Mouse (Mus musculus) fibroblast of lung, adult 2 months (primary cell): ENCODE measurements at regions not wholly inside any gene's neighbourhood (a gene's known extent, or its start where the extent isn't known, plus 50 kb on each side); places are given as distances from the start of the nearest gene placed in this dataset.
"Not testable (repeated sequence)": the region's sequence is repeated elsewhere in the genome, so short reads cannot be mapped to it uniquely, and the experiment has no call there.

ENCODE experiments used
- DNase-seq: peaks from one replicate; pipeline ENCODE4 v3.0.0-alpha.2; 2011; ENCODE audit warnings: low read depth

DNA sequence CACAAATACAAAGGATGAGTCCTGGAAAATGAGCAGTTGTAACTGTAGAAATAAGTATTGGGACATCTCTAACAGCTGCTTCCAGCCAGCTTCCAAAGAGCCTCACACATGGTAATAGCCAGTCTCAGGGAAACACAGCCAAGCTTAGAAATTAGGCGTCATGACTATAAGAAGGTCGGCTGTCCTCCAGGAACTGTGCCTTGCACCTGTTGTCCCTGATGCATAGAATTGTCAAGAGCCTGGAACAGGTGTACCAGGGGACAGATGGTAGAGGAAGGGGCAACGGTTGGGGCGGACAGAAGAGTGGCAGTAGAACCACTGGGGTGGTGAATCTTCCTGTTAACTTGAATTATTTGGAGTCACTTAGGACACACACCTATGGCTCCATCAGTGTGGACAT lies 162.1 kb downstream of the Trib2 start:
- DNase-seq = no peak

DNA sequence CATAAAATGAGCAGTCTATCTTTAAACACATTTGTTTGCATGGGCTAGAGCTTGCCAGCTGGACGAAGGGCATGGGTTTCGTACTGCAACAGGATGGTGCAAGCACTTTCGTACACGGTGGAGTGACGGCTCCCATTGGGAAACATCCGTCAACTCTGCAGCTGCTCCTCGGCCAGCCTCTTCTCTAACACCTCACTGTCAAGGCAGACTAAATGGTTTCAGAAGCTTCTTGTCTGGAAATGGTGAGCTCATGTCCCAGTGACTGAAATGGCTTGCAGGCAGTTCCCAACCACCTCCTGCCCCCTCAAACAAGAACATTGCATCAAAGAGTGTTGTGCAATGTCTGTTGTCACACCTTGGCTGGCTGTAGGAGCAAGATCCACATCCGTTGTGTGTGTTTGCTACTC lies 163.4 kb downstream of the Trib2 start:
- peak; percentile 48 for DNase-seq

DNA sequence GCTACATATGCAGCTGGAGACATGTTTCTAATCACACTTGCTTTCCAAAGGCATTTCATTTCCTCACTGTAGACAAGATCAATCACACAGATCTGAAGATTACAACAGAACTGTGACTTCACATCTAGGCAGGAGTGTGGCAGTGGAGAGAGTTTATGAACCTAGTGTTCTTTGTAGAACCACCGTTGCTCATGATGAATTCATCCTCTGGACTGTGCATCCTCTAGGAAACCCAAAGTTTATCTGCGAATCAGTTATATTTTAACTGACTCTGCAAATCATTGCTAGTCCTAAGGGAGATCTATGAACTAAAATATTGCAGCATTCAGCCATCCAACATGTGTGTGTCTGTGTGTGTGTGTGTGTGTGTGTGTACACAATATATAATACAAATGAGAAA lies 165.4 kb downstream of the Trib2 start:
- DNase-seq = no peak

DNA sequence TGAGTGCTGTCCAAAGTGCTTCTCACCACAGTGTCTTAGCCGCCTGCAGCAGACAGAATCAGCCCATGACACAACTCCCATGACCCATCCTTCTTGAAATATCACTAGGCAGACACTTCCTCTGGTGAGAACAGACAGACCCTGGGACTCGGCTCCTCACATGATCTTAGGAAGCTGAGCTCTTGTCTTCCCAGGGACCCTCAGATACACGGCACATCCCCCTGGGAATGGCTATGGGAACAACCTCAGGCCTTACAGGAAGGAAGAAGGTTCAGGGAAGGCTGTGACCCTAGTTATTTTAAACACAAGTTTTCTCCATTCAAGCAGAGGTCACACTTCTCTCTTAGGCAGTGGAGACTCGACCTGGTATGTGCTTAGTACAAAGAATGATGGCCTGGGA lies 166.8 kb downstream of the Trib2 start:
- no peak for DNase-seq

DNA sequence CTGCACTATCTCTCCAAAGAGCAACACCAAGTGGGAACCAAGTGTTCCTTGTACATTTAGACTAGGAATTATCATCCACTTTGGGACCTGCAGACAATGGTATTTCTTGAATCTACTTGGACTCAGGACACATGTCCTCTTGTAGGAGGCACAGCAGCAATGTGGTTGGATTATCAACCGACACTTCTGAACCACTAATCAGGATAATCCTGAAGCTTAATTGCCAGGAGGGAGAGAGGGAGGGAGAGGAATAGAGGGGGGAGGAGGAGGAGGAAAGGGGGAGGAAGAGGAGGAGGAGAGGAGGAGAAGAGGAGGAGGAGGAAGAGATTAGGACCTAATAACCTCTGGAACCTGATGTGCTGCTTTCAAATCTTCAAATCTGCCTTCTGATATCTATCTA lies 167.5 kb downstream of the Trib2 start:
- DNase-seq = no peak

DNA sequence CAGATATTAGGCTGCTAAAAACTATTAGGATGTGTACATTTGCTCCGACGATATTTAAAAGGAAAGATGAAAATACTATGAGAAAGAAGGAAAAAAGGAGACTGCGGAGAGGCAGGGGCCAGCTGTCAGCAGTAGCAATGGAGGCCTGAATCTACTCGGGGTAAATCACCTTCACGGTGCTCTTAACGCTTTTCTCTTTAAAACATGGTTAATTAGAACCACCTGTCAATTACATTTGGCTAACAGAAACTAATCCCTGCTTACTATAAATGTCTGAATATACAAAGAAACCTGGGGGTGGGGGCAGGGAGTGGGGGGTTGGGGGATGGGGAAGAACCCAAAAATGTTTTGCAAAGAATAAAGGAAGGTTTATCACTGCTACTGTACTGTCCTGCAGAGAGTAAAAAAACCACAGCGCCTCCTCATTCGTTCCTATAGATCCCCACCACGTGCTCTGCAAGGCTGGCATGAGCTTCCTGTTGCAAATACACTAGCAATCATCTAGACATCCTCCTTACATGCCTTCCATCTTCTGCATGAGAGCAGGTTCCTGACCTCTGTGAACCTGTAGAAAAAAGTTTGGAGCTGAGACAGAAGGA lies 172.5 kb downstream of the Trib2 start:
- DNase-seq = no peak

DNA sequence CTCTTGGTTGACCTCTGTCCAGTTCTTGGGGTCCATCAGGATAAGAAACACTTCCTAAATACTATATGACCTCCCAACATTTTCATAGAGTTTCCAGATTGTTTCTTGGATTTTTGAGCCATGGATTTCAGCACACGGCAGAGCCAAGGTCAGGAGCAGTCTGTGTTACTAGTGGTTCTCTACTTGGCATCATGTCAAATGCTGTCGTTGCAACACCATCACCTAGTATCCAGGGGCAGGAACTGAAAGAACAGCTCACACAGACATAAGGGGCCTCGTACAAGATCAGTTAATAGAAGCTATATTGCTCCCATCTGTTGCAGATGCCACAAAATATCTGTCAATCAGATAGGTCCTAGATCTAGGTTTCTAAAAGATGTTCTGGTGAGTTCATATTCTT lies 173.1 kb downstream of the Trib2 start:
- DNase-seq = no peak

DNA sequence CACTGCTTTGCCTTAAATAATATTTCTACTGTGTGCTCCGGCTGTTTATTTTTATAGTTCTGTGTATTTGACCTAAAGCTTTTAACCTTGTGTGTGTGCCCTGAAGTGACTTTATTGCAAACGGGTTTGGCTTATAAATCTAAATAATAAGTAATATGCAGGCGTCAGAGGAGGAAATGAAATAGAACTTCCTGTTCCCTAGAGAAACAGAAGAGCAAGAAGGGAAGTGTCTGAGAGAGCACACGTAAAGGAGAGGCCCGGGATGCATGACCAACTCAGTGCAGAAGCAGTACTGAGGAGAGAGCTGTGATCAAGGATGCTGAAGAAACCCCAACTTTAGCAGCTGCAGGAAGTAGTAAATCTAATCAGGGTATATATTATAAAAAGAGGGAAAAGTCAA lies 176.4 kb downstream of the Trib2 start:
- DNase-seq = no peak

DNA sequence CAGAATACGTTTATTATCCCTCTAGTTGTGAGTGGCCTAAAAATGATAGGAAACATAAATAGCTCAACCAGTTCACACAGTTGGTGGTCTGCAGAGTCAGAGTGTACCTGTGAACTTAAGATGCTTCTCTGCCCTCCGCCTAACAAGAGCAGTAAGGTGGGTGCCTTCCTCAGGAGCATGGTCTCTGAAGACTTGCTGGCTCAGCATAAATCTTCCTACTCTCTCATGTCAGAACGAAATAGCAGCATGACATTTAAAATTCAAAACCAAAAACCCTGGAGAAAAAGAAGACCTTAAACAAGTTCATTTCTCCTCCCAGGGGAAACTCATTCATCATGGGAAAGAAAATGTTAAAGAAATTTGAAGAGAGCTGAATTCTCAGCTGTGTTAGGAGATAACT lies 186.8 kb downstream of the Trib2 start:
- no peak for DNase-seq

DNA sequence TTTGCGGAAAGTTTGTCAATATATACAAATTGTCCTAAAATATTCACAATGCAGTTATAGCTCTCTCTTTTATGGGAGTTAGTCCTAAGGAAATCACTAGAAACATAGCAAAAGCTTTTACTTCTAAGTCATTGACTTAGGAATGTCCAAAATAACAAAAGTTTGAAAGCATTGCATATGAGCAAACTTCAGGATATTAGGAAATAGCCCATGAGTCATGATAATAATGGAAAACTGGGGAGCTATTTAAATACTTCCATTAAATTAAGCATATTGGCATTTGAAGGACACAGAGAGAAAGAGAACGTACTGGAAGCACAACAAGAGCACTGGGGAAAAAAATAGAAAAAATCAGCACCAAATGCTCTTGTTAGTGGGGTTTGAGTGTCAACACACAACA lies 197.2 kb downstream of the Trib2 start:
- DNase-seq = no peak

DNA sequence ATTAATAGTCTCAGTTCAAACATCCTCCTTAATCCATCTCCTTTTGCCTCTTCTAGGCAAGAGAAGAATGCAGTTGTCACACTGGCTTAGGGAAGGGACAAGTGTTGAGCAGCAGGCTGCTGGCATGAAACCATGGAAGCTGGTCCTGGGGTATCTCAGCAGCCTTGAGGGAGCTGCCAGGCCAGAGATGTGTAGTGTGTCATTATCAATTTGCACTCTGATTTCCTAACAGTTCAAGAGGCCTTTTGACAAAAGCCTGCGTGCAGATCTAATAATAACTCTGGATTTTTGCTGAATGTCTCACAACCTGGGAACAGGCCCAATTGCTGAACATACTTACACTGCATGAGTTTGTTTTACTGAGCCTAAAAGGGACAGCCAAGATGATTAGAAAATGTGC lies 199.4 kb downstream of the Trib2 start:
- DNase-seq = peak; percentile 71

DNA sequence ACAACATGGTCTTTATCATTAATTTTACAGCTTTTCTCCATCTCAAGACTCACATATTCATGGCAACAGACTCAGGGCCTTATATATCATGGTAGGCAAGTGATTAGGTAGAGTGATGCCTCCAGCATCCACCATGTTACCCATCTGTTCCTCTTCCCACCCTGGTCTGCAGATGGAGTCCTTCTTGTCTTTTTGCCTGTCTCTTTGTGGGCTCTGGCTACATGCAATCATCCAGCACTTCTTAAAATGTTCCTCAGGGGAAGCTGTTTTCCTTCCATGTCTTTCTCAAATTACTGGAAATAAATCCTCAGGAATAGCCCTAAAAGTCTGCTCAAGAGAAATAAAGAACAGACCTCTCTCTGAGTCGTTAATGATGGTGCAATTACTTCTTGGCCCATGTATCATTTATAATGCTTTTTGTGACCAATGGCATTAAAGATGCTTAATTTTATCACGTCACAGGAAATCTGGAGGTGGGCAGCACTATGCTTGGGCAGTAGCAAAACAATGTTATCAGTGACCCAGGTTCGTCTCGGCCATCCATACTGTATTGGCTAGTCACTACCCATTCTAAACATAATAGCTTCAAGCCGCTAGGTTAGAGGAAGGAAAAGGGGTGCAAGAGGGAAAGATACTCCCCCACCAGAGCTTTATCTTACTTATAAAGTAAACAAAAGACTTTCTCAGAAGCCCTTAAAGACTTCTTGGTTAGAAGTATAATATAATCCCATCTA lies 204.7 kb downstream of the Trib2 start:
- DNase-seq = no peak

DNA sequence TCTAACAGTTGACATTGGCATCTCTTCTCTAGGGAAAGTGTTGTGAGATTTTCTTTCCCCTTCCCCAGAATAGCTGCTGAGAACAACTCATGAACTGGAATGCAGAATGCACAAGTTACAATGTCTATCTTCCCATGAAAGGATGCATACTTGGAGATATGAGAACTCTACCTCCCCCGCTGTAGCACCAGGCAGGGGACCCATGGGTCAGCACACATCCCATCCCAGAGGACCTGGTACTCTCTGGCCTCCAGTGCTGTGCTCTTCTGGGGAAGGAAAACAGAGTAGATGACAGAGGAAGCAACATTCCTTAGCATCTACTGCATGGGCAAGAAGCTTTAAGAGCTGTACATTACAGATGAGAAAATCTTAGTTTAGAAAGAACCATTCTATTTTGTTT lies 209.6 kb downstream of the Trib2 start:
- DNase-seq = no peak

DNA sequence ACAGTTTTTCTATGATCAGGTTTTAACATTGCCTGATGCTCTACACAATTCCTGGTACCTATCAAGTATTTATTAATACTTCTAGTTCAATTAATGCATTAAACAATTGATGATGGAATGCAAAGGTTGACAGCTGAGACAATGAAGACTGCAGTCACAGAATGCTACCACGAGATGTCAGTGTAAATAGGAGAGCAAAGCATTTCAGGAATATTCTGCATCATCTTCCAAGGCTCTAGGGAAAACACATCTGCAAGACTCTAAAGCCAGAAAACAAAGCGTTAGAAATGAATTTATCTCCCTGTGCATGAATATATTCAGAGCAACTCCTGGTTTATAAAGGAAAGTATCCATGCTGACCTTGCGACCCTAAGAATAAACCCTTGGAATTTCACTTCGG lies 210.6 kb downstream of the Trib2 start:
- no peak for DNase-seq

DNA sequence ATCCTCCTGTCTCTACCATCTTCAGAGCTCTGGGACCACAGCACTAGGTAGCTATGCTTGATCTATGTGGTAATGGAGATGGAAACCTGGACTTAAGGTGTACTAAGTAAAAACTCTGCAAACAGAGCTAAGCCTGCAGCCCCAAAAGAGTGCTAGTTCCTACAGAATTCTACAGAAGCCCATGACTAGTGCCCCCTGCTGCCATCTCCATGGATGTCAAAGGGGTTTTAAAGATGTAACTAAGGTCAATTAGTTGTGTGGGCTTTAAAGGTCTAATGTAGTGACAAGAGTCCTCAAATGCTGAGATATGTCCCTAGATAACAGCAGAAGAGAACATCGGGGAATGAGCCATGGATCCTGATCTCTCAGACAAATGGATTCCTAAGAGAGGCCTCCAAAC lies 212.1 kb downstream of the Trib2 start:
- DNase-seq = no peak

DNA sequence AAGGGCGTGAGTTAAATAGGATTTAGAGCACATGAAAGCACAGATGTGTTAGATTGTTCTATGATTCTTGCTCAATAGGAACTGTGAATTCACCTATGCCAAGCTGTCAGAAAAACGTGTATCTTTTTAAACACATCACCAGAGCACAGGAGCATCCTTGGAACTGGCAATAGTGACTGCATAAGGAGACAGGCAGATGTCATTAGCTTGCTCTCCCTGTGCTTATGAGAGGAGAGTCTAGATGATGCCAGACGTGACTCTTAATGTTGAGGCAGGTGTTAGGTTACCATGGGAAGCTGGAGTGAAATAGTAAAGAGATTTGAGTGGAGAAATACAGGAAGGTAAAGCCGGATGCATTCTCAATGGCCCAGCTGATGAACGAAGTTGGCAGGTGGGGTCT lies 212.8 kb downstream of the Trib2 start:
- no peak for DNase-seq

DNA sequence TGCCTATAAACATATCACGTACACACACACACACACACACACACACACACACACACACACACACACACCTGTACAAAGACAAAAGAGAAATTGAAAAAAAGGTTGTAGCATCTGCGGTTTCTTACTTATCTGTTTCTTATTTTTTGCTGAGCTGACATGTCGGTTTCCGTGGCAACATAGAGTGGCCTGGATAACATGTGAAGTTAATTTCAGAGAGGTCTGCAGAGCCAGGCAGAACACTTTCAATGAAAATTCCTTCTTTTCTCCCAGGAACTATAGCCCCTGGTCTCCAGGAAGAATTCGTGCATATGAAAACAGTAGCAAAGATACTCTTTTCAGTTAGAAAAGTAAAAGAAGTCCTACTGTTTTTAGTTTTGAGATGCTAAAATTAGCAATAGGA lies 213.4 kb downstream of the Trib2 start:
- DNase-seq = no peak

DNA sequence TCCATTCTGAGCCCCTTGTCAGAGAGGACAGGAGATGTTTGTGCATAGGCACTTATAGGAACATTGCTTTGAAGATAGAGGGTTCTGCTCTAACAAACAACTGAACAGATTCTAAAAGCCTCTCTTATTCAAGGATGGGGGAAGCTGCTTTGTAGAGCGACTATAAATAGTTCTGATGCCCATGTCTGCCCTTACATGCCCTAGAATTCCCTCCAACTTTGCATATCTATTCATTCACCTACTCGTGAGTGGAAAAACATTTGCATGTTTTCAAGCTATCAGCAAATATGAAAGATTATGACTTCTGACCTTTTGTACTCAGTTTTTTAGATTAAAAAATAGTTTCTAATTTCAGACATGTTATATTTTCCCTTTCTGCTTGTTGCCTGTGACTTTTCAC lies 222.0 kb downstream of the Trib2 start:
- DNase-seq = no peak

DNA sequence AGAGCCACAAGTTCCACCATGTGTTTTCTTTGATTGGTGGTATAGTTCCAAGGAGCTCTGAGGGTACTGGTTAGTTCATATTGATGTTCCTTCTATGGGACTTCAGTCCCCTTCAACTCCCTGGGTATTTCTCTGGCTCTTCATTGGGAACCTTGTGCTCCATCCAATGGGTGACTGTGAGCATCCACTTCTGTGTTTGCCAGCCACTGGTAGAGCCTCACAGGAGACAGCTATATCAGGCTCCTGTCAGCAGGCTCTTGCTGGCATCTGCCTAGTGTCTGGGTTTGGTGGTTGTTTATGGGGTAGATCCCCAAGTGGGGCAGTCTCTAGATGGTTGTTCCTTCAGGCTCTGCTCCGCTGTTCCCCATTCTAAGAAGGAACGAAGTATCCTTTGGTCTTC lies 228.9 kb downstream of the Trib2 start:
- DNase-seq = not testable (repeated sequence)

DNA sequence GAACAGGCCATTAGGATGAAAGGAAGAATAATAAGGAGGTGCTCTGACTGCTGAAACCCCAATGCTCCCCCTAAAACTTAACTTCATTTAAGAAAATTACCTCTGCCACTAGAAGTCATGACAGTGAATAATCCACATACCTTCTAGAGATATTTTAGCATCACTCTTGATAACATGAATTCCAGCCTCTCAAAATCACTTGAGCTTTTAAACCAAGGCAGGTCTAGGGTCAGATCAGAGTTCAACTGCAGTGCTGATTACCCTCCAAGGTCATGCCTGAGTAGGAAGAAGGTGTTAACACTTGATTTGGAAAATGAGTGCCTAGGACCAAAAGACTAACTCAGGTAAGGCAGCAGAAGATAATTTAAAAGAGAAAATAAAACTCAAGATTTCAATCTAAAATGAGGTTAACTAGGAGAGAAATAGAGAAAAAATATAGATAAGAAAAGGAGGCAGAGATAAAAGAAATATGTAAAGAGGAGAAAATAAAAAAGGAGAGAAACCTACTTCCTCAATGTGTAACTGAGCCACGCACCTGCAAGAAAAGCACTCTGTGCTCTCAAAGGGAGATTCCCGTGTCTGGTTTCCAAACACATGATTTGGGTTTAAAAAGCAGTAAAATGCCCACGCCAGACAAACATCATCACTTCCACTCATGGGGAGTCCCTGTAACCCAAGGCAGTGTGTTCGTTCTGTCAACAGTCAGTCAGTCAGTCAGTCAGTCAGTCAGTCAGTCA lies 229.8 kb downstream of the Trib2 start:
- DNase-seq = no peak

DNA sequence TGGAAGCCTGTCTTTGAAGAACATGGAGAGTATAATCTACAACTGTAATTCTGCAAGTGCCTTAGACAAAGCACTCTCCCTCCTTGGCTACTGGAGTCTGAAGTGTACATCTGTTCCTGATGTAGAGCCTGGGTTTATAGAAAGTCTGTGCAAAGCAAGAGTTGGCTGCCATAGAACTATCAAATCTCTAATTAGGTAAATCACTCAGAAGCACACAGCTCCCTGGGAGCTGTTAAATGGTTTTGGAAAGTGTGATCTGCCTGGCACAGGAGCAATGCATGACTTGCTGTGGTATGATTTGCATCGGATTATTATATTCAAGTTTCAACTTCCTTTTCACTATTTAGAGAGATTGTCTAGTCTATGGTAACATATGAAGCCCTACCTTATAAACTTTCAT lies 230.9 kb downstream of the Trib2 start:
- no peak for DNase-seq

DNA sequence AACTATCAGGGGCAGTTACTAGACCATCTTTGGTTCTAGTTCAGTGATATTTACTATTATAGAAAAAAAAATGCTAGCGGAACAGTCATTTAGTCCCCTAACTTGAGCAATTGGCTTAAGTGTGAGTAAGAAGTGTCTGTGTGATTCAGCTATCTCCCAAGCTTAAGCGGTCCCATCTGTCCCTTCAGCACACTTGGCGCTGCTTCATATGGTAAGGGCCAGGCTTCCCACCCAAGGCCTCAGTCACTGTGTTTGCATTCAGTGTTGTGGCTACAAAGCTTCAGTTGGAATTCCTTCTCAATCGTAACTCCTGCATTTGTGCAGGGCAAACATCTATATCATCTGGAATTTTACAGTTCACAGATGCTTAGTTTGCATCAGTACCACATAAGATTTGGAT lies 232.0 kb downstream of the Trib2 start:
- no peak for DNase-seq

DNA sequence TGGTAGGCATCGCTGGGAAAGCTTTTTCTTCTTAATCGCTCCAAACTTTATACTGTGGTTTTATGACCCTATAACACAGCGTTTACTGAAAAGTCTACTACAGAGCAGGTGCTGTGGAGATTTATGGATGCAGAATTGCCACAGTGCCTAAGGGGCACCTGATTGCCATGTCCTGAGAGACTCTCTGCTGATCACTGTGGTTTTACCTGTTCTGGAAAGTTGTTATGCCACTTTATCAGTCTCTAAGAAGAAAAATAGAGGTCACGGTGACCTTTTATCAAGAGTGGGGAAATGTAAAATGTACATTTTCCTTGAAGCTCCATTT lies 250.0 kb downstream of the Trib2 start:
- DNase-seq = no peak
